Mouse (Mus musculus): ENCODE results near the gene Ip6k3.

GRCm38 (mm10) chr17:27138396-27138795 is 29.2 kb downstream of the Ip6k3 start:
- TF ChIP-seq NELFE (IDR thresholded peaks at IDR 0.05; ENCODE audit: low read depth, low read length), result no peak
- no peak for TF ChIP-seq USF1 (IDR thresholded peaks at IDR 0.05; ENCODE audit: low read depth, low read length)
- TF ChIP-seq ZKSCAN1 (IDR thresholded peaks at IDR 0.05; ENCODE audit: borderline replicate concordance, low read depth, low read length), result no peak
- no peak for TF ChIP-seq ELF1 (IDR thresholded peaks at IDR 0.05; ENCODE audit: low read depth, low read length)
- no peak for TF ChIP-seq ZC3H11A (IDR thresholded peaks at IDR 0.05; ENCODE audit: low read depth, low read length)
- no peak for TF ChIP-seq PAX5 (IDR thresholded peaks at IDR 0.05; ENCODE audit: low read length)
- no peak for TF ChIP-seq JUN (IDR thresholded peaks at IDR 0.05; ENCODE audit: insufficient read depth, low read depth, low read length)
- no peak for TF ChIP-seq ZMIZ1 (IDR thresholded peaks at IDR 0.05; ENCODE audit: low read depth, low read length)
- no peak for TF ChIP-seq CTCF (conservative IDR thresholded peaks at IDR 0.05 in 1 of 2, IDR thresholded peaks at IDR 0.05 in 1 of 2; ENCODE audit: low read depth in 2 of 2, low read length in 2 of 2)
- TF ChIP-seq JUND (conservative IDR thresholded peaks at IDR 0.05; ENCODE audit: low read depth, low read length), result no peak
- TF ChIP-seq ETS1 (conservative IDR thresholded peaks at IDR 0.05; ENCODE audit: low read depth, low read length), result no peak
- TF ChIP-seq TBP (conservative IDR thresholded peaks at IDR 0.05; ENCODE audit: low read depth, low read length), result no peak
